15 mouse cellular contexts compared by ENCODE assay signal in genomic region chr1:85870001-85870400, GRCm38 (mm10). TPM values are rescaled to one million over a fixed set of nuclear protein-coding genes. Genes with fewer than 3 reads are reported as not detected.
DNase-seq lines count a peak whose midpoint lies in the region; ATAC-seq and TF ChIP-seq lines count a peak whose summit lies in the region.
"Had no signal": no experiment of that assay in that cellular context is flagged by ENCODE, and none has a peak within 500 bp of the region (broad histone marks: within the 10 kb centered on the region; RNA-seq: fewer than 3 reads in every experiment).

No protein-coding gene starts in this region.

- no peak overlapping the region for H3K9ac ChIP-seq in stomach, postnatal 0 days (ENCODE audit: low read length)
- H3K9ac ChIP-seq: heart, embryonic 12.5 days; liver, embryonic 15.5 days had no signal

- H3K27ac ChIP-seq in stomach, postnatal 0 days (replicated peaks) = no peak overlapping the region
- H3K27ac ChIP-seq: liver, embryonic 15.5 days had no signal

- no peak for DNase-seq in frontal cortex, postnatal 10 days (ENCODE audit: low spot score in 2 of 2)
- DNase-seq in brain, embryonic 18.5 days (ENCODE audit: low read depth, low spot score) = peak; percentile 36
- DNase-seq in cerebellum, postnatal 14 days = peak; percentile 67 to 77
- DNase-seq in left cerebral cortex, adult 9 months (ENCODE audit: low spot score in 2 of 2) = peak; percentile 56 to 67
- no peak for DNase-seq in stomach, postnatal 0 days (ENCODE audit: low spot score)
- DNase-seq in kidney, postnatal 36 days = no peak
- DNase-seq: adrenal gland, postnatal 25 days; kidney, adult 18-20 months; lung, postnatal 4 days; thymus, postnatal 25 days had no signal

- no peaks in the 10 kb centered on the region for H3K36me3 ChIP-seq in stomach, postnatal 0 days (ENCODE audit: control insufficient read depth, insufficient read depth, low read length)
- H3K36me3 ChIP-seq: heart, embryonic 12.5 days; liver, embryonic 15.5 days had no signal

- H3K9me3 ChIP-seq in stomach, postnatal 0 days (ENCODE audit: control insufficient read depth, low read length) = no peaks in the 10 kb centered on the region
- H3K9me3 ChIP-seq: liver, embryonic 15.5 days had no signal

- H3K4me2 ChIP-seq in stomach, postnatal 0 days (replicated peaks; ENCODE audit: low read depth) = no peak overlapping the region
- H3K4me2 ChIP-seq: heart, embryonic 12.5 days; liver, embryonic 15.5 days had no signal

- peak; percentile 97 for ATAC-seq in frontal cortex, adult (ENCODE audit: low TSS enrichment)
- ATAC-seq in CD4-positive, CD25-positive, alpha-beta regulatory T cell, adult 4 months = no peak
- ATAC-seq in stomach, postnatal 0 days (ENCODE audit: low FRiP score, low TSS enrichment) = no peak
- ATAC-seq: midbrain, embryonic 16.5 days had no signal

- no peak for TF ChIP-seq CTCF in stomach, postnatal 0 days (IDR thresholded peaks at IDR 0.05; ENCODE audit: low read depth)

- WGBS in stomach, postnatal 0 days = 71% methylated on average over 7 of the region's 7 CpGs

- no peak overlapping the region for H3K4me3 ChIP-seq in stomach, postnatal 0 days (ENCODE audit: low read depth, low read length)
- H3K4me3 ChIP-seq: heart, embryonic 12.5 days; liver, embryonic 15.5 days had no signal

- H3K4me1 ChIP-seq in stomach, postnatal 0 days (replicated peaks; ENCODE audit: control insufficient read depth, insufficient read depth) = no peaks in the 10 kb centered on the region
- H3K4me1 ChIP-seq: liver, embryonic 15.5 days had no signal

- no peaks in the 10 kb centered on the region for H3K27me3 ChIP-seq in stomach, postnatal 0 days (ENCODE audit: control insufficient read depth, insufficient read depth, low read length)
- H3K27me3 ChIP-seq: heart, embryonic 12.5 days; liver, embryonic 15.5 days had no signal

- no peak for TF ChIP-seq EP300 in stomach, postnatal 0 days (optimal IDR thresholded peaks at IDR 0.05)

RNA-seq across cellular contexts. Expression of gene Itm2c, which starts 24.1 kb away (rescaled TPM):
- 100 to 1,000 TPM; 106 to 170 TPM for polyA plus RNA-seq in CD4-positive, CD25-positive, alpha-beta regulatory T cell, adult 4 months (2017; shearing (Covaris generic))
- 134 and 147 TPM in 2 replicates for polyA plus RNA-seq in stomach, postnatal 0 days (2015; fragmentation: Nextera tagmentation; extraction: Ambion mirVana)

RNA-seq across cellular contexts. Expression of gene 4933407L21Rik, which starts 58.3 kb away (rescaled TPM):
- polyA plus RNA-seq in CD4-positive, CD25-positive, alpha-beta regulatory T cell, adult 4 months (2017; shearing (Covaris generic)) = 1 to 10 TPM in 1 of 2 experiments, under 1 TPM in 1; 0.47 to 1.0 TPM
- polyA plus RNA-seq in stomach, postnatal 0 days (2015; fragmentation: Nextera tagmentation; extraction: Ambion mirVana) = 0.16 and 0.18 TPM in 2 replicates
- polyA plus RNA-seq: heart, embryonic 12.5 days; liver, embryonic 15.5 days had no signal

Comparison
In these comparisons a context has a peak if more than half of its experiments do, and no peak if none do; other contexts are left out.
1. DNase-seq: peak in brain, embryonic 18.5 days (single experiment), cerebellum, postnatal 14 days (2 of 2) and left cerebral cortex, adult 9 months (2 of 2); none in frontal cortex, postnatal 10 days (0 of 2), stomach, postnatal 0 days (single experiment) and kidney, postnatal 36 days (0 of 2).